Mouse (Mus musculus) right cerebral cortex, postnatal 10 days (tissue): ENCODE measurements around the gene Vwa8.
"Not testable (repeated sequence)": the region's sequence is repeated elsewhere in the genome, so short reads cannot be mapped to it uniquely, and the experiment has no call there.

ENCODE experiments used
- DNase-seq, 2 experiments: peaks; one replicate each; pipeline ENCODE4 v3.0.0; 2021; ENCODE audit warnings: low spot score in 2 of 2

Vwa8 gene

GRCm38 (mm10) chr14:78984296-78984695 is 135.4 kb downstream of the Vwa8 start:
- peak; percentile 65 to 72 for DNase-seq

- peak in 1 of 2 experiments; percentile 39 for DNase-seq
These were observed 138.7 kb downstream of the Vwa8 start for GRCm38 (mm10) chr14:78987543-78987942.

GRCm38 (mm10) chr14:78992456-78992855 is 143.6 kb downstream of the Vwa8 start:
- no peak for DNase-seq

GRCm38 (mm10) chr14:78993515-78993914 is 144.7 kb downstream of the Vwa8 start:
- DNase-seq, result no peak

GRCm38 (mm10) chr14:78996359-78996758 is 147.5 kb downstream of the Vwa8 start:
- DNase-seq, result no peak

GRCm38 (mm10) chr14:79003576-79003975 is 154.7 kb downstream of the Vwa8 start:
- DNase-seq, result no peak

GRCm38 (mm10) chr14:79017710-79018109 is 168.9 kb downstream of the Vwa8 start:
- DNase-seq, result not testable (repeated sequence)

GRCm38 (mm10) chr14:79018564-79018963 is 169.7 kb downstream of the Vwa8 start:
- no peak for DNase-seq

- peak in 1 of 2 experiments; percentile 22 for DNase-seq
These were observed 172.9 kb downstream of the Vwa8 start for GRCm38 (mm10) chr14:79021725-79022124.

- no peak for DNase-seq
These were observed 180.2 kb downstream of the Vwa8 start for GRCm38 (mm10) chr14:79028996-79029575.

GRCm38 (mm10) chr14:79030715-79031114 is 181.9 kb downstream of the Vwa8 start:
- DNase-seq, result no peak

GRCm38 (mm10) chr14:79031230-79031740 is 182.4 kb downstream of the Vwa8 start:
- DNase-seq, result no peak

- no peak for DNase-seq
These were observed 184.5 kb downstream of the Vwa8 start for GRCm38 (mm10) chr14:79033396-79033795.

- no peak for DNase-seq
These were observed 185.7 kb downstream of the Vwa8 start for GRCm38 (mm10) chr14:79034511-79034913.

- DNase-seq, result no peak
These were observed 186.7 kb downstream of the Vwa8 start for GRCm38 (mm10) chr14:79035575-79035974.

GRCm38 (mm10) chr14:79047186-79047585 is 198.3 kb downstream of the Vwa8 start:
- DNase-seq, result no peak

- DNase-seq, result no peak
These were observed 199.1 kb downstream of the Vwa8 start for GRCm38 (mm10) chr14:79047956-79048355.

- no peak for DNase-seq
These were observed 200.7 kb downstream of the Vwa8 start for GRCm38 (mm10) chr14:79049544-79049943.

GRCm38 (mm10) chr14:79065636-79066035 is 216.8 kb downstream of the Vwa8 start:
- DNase-seq, result no peak

- DNase-seq, result no peak
These were observed 220.7 kb downstream of the Vwa8 start for GRCm38 (mm10) chr14:79069515-79069914.

- no peak for DNase-seq
These were observed 225.9 kb downstream of the Vwa8 start for GRCm38 (mm10) chr14:79074786-79075185.

GRCm38 (mm10) chr14:79076560-79077300 is 227.9 kb downstream of the Vwa8 start:
- DNase-seq, result no peak

GRCm38 (mm10) chr14:79083573-79083972 is 234.7 kb downstream of the Vwa8 start:
- DNase-seq, result no peak
